Mouse (Mus musculus) heart, postnatal 10 days (tissue): ENCODE measurements around the gene Ikbip. TPM values are rescaled to one million over a fixed set of nuclear protein-coding genes. Genes with fewer than 3 reads are reported as not detected.

Source experiments
- total RNA-seq, 2 experiments: library from RNA; stranded (reverse); gene quantifications; 2 replicates each; pipeline ENCODE4 v1.2.3; 2021

The Ikbip gene
- total RNA-seq, 2 experiments from 2014 or later, result 24.1 to 25.1 TPM

Other genes starting within 250 kb of the Ikbip start
- gene Apaf1, start 170 bp upstream of the Ikbip start, total RNA-seq, result 10 to 100 TPM; 15.1 to 16.4 TPM
- 1,000 to 10,000 TPM; 2,219 to 2,275 TPM for gene Slc25a3, start 41.1 kb downstream of the Ikbip start, total RNA-seq
- 100 to 1,000 TPM in 1 of 2 experiments, 10 to 100 TPM in 1; 99.0 to 107 TPM for gene Tmpo, start 98.4 kb downstream of the Ikbip start, total RNA-seq